Mouse (Mus musculus) CH12.LX (cell line): ENCODE results near the gene Cfap69.

ENCODE experiments used
- CTCF ChIP-seq, 2 experiments: IDR thresholded peaks in 1 of 2; conservative IDR thresholded peaks in 1 of 2; 2 replicates each; pipeline ENCODE4 v1.5.1; 2011 to 2012; ENCODE audit warnings: low read depth in 2 of 2, low read length in 2 of 2, improper control_type of control experiment in 1 of 2, inconsistent platforms in 1 of 2, mild to moderate bottlenecking in 1 of 2, moderate library complexity in 1 of 2
- EP300 ChIP-seq: IDR thresholded peaks from 2 replicates; pipeline ENCODE4 v1.6.1; 2011; ENCODE audit warnings: low read length, improper control_type of control experiment
- ETS1 ChIP-seq: conservative IDR thresholded peaks from 2 replicates; pipeline ENCODE4 v1.6.1; 2012; ENCODE audit warnings: low read depth, mild to moderate bottlenecking, inconsistent platforms, low read length, improper control_type of control experiment, moderate library complexity
- HCFC1 ChIP-seq: IDR thresholded peaks from 2 replicates; pipeline ENCODE4 v1.6.1; 2012; ENCODE audit warnings: low read depth, mild to moderate bottlenecking, inconsistent platforms, low read length, improper control_type of control experiment
- JUND ChIP-seq: conservative IDR thresholded peaks from 2 replicates; pipeline ENCODE4 v1.6.1; 2011; ENCODE audit warnings: low read depth, low read length, improper control_type of control experiment
- MAFK ChIP-seq: IDR thresholded peaks from 2 replicates; pipeline ENCODE4 v1.6.1; 2011; ENCODE audit warnings: low read length, improper control_type of control experiment; ENCODE audit not compliant: insufficient replicate concordance
- MYC ChIP-seq: IDR thresholded peaks from 2 replicates; pipeline ENCODE4 v1.6.1; 2011; ENCODE audit warnings: low read depth, mild to moderate bottlenecking, improper control_type of control experiment, low read length
- NRF1 ChIP-seq: IDR thresholded peaks from 2 replicates; pipeline ENCODE4 v1.6.1; 2014; ENCODE audit warnings: low read depth, mild to moderate bottlenecking, inconsistent platforms, low read length, improper control_type of control experiment, moderate library complexity
- POLR2A ChIP-seq: IDR thresholded peaks from 2 replicates; pipeline ENCODE4 v1.6.1; 2011; ENCODE audit warnings: low read depth, mild to moderate bottlenecking, improper control_type of control experiment, low read length
- UBTF ChIP-seq: IDR thresholded peaks from 2 replicates; pipeline ENCODE4 v1.6.1; 2012; ENCODE audit warnings: low read depth, mild to moderate bottlenecking, inconsistent platforms, low read length, improper control_type of control experiment, moderate library complexity
- USF2 ChIP-seq: conservative IDR thresholded peaks from 2 replicates; pipeline ENCODE4 v1.6.1; 2011; ENCODE audit warnings: low read depth, low read length, improper control_type of control experiment
- ZC3H11A ChIP-seq: IDR thresholded peaks from 2 replicates; pipeline ENCODE4 v1.6.1; 2012; ENCODE audit warnings: low read depth, mild to moderate bottlenecking, inconsistent platforms, low read length, improper control_type of control experiment

DNA sequence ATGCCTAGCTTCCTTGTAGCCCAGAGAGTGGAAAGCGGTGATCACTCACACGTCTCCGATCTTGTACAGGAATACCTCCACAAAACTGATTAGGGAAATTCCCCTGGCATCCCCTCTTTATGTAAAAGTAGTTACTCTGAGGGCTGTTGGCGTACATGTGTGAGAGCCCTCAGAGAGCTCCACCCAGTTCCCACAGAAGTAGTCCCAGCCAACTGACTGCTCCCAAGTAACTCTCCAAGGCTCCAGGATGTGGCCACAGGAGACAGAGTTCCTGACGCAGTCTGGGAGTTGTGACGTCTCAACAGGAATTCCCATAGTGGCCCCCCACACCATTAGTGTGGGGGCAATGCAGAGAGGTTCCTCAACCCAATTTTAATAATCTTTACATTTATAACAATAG lies 982 bp downstream of the Cfap69 start:
- no peak for TF ChIP-seq EP300
- TF ChIP-seq HCFC1 = no peak
- TF ChIP-seq CTCF (conservative IDR thresholded peaks at IDR 0.05 in 1 of 2, IDR thresholded peaks at IDR 0.05 in 1 of 2; ENCODE audit: low read depth in 2 of 2, low read length in 2 of 2) = no peak
- TF ChIP-seq JUND = no peak
- TF ChIP-seq ETS1 = no peak
- no peak for TF ChIP-seq POLR2A
- TF ChIP-seq MAFK = no peak
- TF ChIP-seq NRF1 = no peak
- TF ChIP-seq MYC = no peak
- TF ChIP-seq UBTF = no peak
- TF ChIP-seq USF2 = no peak
- TF ChIP-seq ZC3H11A = no peak
